Mouse (Mus musculus) heart, embryonic 12.5 days (tissue): ENCODE data around the gene Rad9a. TPM values are rescaled to one million over a fixed set of nuclear protein-coding genes. Genes with fewer than 3 reads are reported as not detected.
"Not testable (repeated sequence)": the region's sequence is repeated elsewhere in the genome, so short reads cannot be mapped to it uniquely, and the experiment has no call there.

Source experiments
- ATAC-seq: fragments of 200-750 bp; cut with Nextera tagmentation; 2 replicates; pipeline ENCODE4 v1.8.0; 2017; ENCODE audit warnings: moderate TSS enrichment, moderate library complexity; ENCODE audit not compliant: insufficient number of reproducible peaks, low FRiP score
- H3K27ac ChIP-seq: fragments of 300-500 bp; sonication (generic); 2 replicates; pipeline ENCODE4 v1.5.1; 2016; ENCODE audit warnings: mild to moderate bottlenecking, moderate library complexity; ENCODE audit not compliant: poor library complexity, severe bottlenecking
- H3K27me3 ChIP-seq: fragments of 300-500 bp; sonication (generic); replicated peaks from 2 replicates; pipeline ENCODE4 v1.6.1; 2016; ENCODE audit warnings: mild to moderate bottlenecking, moderate library complexity
- H3K36me3 ChIP-seq: fragments of 300-500 bp; sonication (generic); 2 replicates; pipeline ENCODE4 v1.6.1; 2016; ENCODE audit warnings: mild to moderate bottlenecking, moderate library complexity
- H3K4me1 ChIP-seq: fragments of 300-500 bp; sonication (generic); replicated peaks from 2 replicates; pipeline ENCODE4 v1.6.1; 2016; ENCODE audit warnings: mild to moderate bottlenecking
- H3K4me2 ChIP-seq: fragments of 300-500 bp; sonication (generic); 2 replicates; pipeline ENCODE4 v1.6.1; 2016; ENCODE audit warnings: mild to moderate bottlenecking, moderate library complexity
- H3K4me3 ChIP-seq: fragments of 300-500 bp; sonication (generic); 2 replicates; pipeline ENCODE4 v1.5.1; 2016; ENCODE audit warnings: mild to moderate bottlenecking
- H3K9ac ChIP-seq: fragments of 300-500 bp; sonication (generic); 2 replicates; pipeline ENCODE4 v1.6.1; 2016; ENCODE audit warnings: mild to moderate bottlenecking, moderate library complexity
- H3K9me3 ChIP-seq: fragments of 300-500 bp; sonication (generic); replicated peaks from 2 replicates; pipeline ENCODE4 v1.6.1; 2016; ENCODE audit warnings: mild to moderate bottlenecking, moderate library complexity
- WGBS: fragments of 180-500 bp; shearing (Covaris S2); methylation state at CpG from one replicate; pipeline ENCODE4 v1.1.7; 2016; 5-methylcytosine and 5-hydroxymethylcytosine counted together
- polyA plus RNA-seq: library from polyadenylated mRNA; unstranded; fragments of >200 nt; fragmentation: Nextera tagmentation; extraction: Ambion mirVana; gene quantifications from 2 replicates; pipeline ENCODE4 v1.2.1, GENCODE M21; 2016

Gene Rad9a
- 22.6 and 23.1 TPM in 2 replicates for polyA plus RNA-seq

DNA sequence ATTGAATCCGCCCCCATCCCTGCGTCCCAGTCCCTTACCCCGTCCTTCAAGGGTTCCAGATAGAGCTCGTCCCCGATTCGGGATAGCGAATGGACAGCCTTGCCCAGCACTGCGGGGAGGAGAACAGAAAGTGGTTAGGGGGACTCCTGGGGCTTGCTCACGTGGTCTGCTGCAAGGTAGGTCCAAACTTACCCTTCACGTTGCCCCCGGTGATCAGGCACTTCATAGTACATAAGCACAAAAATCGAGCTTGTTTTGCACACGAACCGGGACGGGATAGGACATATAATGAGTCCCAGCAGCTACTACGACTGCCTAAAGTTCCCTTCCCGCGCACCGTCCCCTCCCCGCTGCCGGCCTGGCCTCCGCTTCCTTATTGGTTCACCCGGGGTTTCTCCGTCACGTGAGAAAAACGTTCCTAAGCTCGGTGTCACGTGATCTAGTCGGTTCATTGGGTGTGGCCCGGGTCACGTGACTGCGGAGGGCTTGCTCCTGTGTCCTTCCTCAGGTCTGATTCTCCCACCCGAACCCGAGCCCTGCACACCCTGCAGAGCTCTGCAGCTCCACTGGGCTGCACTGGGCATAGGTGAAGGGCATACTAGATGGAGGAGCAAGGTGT lies at the start of gene Rad9a:
TSS of gene Rad9a (minus strand) at position 372 of the 619 bp plus-strand sequence.
- under 1% methylated on average over 34 of the region's 34 CpGs for WGBS

DNA sequence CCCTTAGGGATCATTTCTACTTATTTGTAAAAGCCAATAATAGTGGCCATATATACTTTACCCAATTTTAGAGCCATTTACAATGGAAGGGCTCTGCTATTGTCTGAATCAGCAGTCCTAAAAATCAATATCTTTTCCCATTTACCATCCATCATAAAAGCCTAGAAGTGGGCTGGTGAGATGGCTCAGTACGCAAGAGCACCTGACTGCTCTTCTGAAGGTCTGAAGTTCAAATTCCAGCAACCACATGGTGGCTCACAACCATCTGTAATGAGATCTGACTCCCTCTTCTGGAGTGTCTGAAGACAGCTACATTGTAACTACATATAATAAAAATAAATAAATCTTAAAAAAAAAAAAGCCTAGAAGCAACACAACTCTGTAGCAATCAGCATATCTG lies 47.2 kb upstream of the Rad9a start:
- H3K4me3 ChIP-seq, H3K9ac ChIP-seq, H3K27ac ChIP-seq, H3K9me3 ChIP-seq, H3K4me2 ChIP-seq, ATAC-seq, H3K27me3 ChIP-seq, H3K4me1 ChIP-seq, H3K36me3 ChIP-seq: not testable (repeated sequence)
- 73% methylated on average over 1 of the region's 1 CpGs for WGBS

More for the DNA sequence above, at the start of gene Rad9a:
- peak; percentile 86 for ATAC-seq
- no peaks in the 10 kb centered on the region for H3K9me3 ChIP-seq
- peaks cover 12% of the 10 kb centered on the region for H3K27me3 ChIP-seq
- peak within 1 kb of the TSS; percentile 60 for H3K27ac ChIP-seq
- H3K9ac ChIP-seq: peak within 1 kb of the TSS; percentile 94
- H3K4me2 ChIP-seq: peak within 1 kb of the TSS; percentile 81
- H3K36me3 ChIP-seq: peaks cover 39% of the 10 kb centered on the region
- peak within 1 kb of the TSS; percentile 83 for H3K4me3 ChIP-seq
- H3K4me1 ChIP-seq: peaks cover 35% of the 10 kb centered on the region

DNA sequence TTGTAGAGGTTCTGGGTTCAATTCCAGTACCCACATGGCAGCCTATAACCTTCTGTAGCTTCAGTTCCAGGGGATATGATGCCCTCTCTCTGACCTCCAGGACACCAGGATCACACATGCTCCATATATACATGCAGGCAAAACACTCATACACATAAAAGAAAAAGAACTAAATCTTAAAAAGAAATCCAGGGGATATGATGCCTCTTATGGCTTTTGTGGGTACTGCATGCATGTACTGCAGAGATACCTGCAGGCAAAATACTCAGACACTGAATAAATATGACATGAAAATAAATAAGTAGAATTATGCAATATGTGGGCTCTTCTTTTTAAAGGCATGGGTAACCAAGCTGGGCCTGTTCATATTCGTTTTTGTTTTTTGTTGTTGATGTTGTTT lies 45.5 kb upstream of the Rad9a start:
- Histone ChIP-seq H3K4me2 (no peak overlapping the region), H3K4me1 (no peaks in the 10 kb centered on the region), H3K4me3 (no peak overlapping the region), H3K27me3 (peaks cover 3% of the 10 kb centered on the region; the same call in 1 of the 2 replicates), H3K9me3 (0 out of 2 replicates have a peak, but pooled peaks cover 3% of the 10 kb centered on the region), H3K27ac (no peak overlapping the region), H3K36me3 (no peaks in the 10 kb centered on the region), H3K9ac (no peak overlapping the region)
- ATAC-seq: no peak
- WGBS: 43% methylated on average over 1 of the region's 1 CpGs

DNA sequence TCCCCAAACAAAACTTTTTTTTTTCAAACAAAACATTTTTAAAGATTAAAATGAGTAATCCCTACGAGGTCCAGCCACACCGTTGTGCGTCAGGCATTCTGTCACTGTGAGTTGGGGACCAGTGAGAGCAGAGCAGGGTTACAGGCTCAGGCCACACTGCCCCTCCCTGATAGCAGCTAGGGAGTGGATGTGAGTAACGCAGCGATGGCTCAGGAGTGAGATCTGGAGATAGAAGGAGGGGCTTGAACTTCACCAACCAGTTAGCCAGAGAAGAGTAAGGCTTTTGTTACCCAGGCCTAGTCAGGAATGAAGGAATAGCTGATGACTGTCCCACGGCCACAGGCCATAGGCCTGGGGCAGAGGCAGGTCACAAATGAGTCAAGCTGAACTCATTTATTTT lies 43.3 kb upstream of the Rad9a start:
- Histone ChIP-seq H3K4me1 (no peaks in the 10 kb centered on the region), H3K9me3 (0 out of 2 replicates have a peak, but pooled peaks cover 3% of the 10 kb centered on the region), H3K4me3 (no peak overlapping the region), H3K4me2 (no peak overlapping the region), H3K9ac (no peak overlapping the region), H3K27ac (no peak overlapping the region), H3K27me3 (peaks cover 3% of the 10 kb centered on the region; the same call in 1 of the 2 replicates), H3K36me3 (no peaks in the 10 kb centered on the region)
- no peak for ATAC-seq
- WGBS: 77% methylated on average over 6 of the region's 6 CpGs

DNA sequence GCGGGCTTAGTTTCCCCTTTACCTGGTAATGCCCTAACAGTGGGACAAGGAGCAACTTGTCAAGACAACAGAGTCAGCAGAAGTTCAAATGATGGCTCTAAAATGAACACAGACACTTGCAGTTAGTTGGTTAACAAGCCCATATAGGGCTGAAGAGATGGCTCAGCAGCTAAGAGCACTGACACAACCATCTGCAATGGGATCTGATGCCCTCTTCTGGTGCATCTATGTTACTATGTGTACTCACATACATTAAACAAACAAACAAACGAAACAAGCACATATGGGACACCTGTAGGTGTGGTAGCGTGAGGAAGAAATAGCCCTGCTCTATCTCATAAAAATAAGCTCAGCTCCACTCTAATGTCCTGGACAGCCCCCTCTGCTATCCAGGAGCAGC lies 41.0 kb upstream of the Rad9a start:
- Histone ChIP-seq H3K9me3 (0 out of 2 replicates have a peak, but pooled peaks cover 3% of the 10 kb centered on the region), H3K4me3 (no peak overlapping the region), H3K9ac (no peak overlapping the region), H3K36me3 (no peaks in the 10 kb centered on the region), H3K4me2 (no peak overlapping the region), H3K27ac (no peak overlapping the region), H3K27me3 (no peaks in the 10 kb centered on the region; the same call in 1 of the 2 replicates), H3K4me1 (no peaks in the 10 kb centered on the region)
- no peak for ATAC-seq
- 66% methylated on average over 3 of the region's 3 CpGs for WGBS

DNA sequence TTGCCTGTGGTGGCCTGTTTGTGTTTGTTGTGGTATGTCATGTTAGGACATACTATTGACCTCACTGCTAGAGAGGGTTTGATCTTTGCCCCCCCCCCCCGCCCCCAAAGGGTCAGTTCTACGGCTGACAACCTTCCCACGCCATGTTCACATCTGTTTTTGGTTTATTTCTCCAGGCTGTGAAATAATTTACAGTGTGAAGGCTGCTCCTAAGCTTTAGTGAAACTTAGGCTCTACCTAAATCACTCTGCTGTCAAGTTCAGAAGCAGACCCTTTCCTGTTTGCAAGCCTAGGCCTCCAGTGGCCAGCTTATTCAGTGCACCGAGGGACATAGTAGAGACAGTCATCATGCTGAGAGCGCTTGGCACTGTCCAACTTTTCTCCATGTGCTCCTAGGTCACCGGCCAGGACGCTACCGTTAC lies 38.8 kb upstream of the Rad9a start:
- H3K27ac ChIP-seq: no peak overlapping the region
- no peak overlapping the region for H3K4me3 ChIP-seq
- H3K27me3 ChIP-seq: no peaks in the 10 kb centered on the region; the same call in 1 of the 2 replicates
- 0 out of 2 replicates have a peak, but pooled peaks cover 3% of the 10 kb centered on the region for H3K9me3 ChIP-seq
- ATAC-seq: no peak
- no peak overlapping the region for H3K4me2 ChIP-seq
- 70% methylated on average over 8 of the region's 8 CpGs for WGBS
- H3K36me3 ChIP-seq: no peaks in the 10 kb centered on the region
- H3K9ac ChIP-seq: no peak overlapping the region
- no peaks in the 10 kb centered on the region for H3K4me1 ChIP-seq

DNA sequence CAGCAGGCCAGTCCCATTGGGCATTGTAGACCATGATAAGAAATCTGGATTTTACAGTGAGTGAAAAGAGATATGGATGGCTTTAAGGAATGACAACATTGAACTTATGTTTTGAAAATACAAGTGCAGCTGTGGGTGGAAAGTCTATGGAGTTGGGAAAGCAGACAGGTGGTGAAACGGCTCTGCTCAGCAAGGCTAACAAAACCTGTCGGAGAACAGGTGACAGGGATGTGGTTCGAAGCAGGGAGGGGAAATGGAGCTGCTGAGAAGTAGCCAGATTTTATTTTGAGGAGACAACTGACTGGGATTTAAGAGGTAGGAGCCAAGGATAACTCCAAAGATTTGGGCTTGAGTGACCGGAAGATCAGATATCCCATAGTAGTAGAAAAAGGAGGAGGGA lies 33.1 kb upstream of the Rad9a start:
- WGBS: 69% methylated on average over 4 of the region's 4 CpGs

DNA sequence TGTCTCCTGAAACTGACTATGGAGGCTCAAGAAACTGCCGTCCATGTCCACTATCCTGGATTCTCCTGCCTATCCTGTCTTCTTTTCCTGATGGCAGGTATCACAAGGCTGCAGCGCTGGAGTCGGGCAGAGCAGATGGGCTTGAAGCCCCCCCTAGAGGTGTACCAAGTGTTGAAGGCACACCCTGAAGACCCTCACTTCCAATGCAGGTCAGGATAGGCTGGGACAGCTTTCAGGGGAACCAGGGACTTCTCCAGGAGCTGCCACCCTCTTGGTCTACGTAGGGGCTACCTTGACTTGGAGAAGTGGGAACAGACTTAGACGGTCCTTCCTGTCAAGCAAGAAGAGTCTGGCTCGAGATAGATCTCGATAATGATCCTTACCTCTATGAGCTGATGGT lies 31.2 kb upstream of the Rad9a start:
- Histone ChIP-seq H3K27me3 (peaks cover 35% of the 10 kb centered on the region), H3K9me3 (no peaks in the 10 kb centered on the region), H3K36me3 (no peaks in the 10 kb centered on the region), H3K27ac (no peak overlapping the region), H3K4me2 (peak overlapping the region; percentile 82), H3K4me3 (no peak overlapping the region), H3K9ac (peak overlapping the region; percentile 80), H3K4me1 (peaks cover 20% of the 10 kb centered on the region)
- WGBS: 78% methylated on average over 7 of the region's 7 CpGs
- no peak for ATAC-seq

More for the DNA sequence above, 33.1 kb upstream of the Rad9a start:
- Histone ChIP-seq H3K9ac (no peak overlapping the region), H3K27ac (no peak overlapping the region), H3K9me3 (no peaks in the 10 kb centered on the region), H3K4me2 (no peak overlapping the region), H3K36me3 (no peaks in the 10 kb centered on the region), H3K4me3 (no peak overlapping the region), H3K27me3 (peaks cover 18% of the 10 kb centered on the region), H3K4me1 (peaks cover 19% of the 10 kb centered on the region)
- ATAC-seq: no peak

DNA sequence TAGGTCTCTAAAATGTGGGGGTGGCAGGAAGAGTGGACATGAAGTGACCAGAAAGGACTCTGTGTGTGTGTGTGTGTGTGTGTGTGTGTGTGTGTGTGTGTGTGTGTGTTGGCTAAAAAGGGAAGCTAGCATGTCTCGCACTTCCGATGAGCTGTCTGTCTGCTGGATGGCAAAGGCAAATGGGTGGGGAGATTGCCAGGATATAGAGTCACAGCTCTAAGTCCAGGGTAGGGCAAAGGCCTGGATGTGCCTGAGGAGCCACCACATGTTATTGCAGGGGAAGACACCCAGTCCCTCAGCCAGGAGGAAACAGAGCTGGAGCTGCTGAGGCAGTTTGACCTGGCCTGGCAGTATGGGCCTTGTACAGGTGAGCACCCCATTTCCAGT lies 30.7 kb upstream of the Rad9a start:
- WGBS: 16% methylated on average over 2 of the region's 2 CpGs

DNA sequence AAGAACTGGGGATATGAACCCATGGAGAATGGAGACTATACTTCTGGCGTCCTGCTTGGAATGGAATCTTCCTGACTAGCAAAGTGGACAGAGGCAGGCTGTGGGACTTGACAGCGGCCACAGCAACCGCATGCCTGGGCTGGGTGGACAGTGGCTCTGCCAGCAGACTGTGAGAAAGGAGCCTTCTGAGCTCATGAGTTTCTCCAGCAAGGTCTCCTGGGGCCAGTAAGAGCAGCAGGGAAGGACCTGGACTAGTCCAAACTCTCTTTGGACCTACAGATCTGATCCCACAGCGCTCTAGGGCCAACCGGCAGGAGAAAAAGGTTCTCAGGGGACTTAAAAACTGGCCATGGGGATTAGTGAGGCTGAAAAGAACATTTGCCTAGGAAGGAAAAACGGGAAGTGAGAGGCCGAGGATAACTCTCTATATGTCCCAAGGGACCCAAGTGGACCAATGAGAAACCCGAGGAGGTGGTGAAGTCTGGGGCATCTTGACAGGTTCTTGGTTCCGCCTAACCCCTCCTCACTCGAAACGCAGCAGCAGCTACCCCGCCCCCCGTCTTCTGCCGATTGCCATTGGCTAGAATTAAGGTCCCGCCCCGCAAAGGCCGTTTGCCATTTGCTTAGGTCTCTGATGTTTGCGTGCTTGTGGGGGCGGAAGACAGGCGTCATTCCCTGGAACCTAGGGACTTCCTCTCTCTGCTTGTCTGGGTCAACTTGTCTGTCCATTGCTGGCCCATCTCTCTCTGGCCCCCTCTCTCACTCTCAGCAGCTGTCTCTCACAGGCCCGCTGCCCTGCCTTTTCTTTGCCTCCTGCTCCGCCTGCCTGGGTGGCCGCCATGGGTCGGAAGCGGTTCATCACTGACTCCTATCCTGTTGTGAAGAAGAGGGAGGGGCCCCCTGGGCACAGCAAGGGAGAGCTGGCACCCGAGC lies 30.1 kb upstream of the Rad9a start, which contains the start of gene Pold4:
TSS of gene Pold4 (plus strand) at position 647 of the 933 bp plus-strand sequence.
- H3K9ac ChIP-seq: peak within 1 kb of the TSS; percentile 80
- H3K4me2 ChIP-seq: peak within 1 kb of the TSS; percentile 82
- peak within 1 kb of the TSS; percentile 87 for H3K27ac ChIP-seq
- peaks cover 45% of the 10 kb centered on the region for H3K27me3 ChIP-seq
- ATAC-seq: peak; percentile 91
- peaks cover 20% of the 10 kb centered on the region for H3K4me1 ChIP-seq
- 9% methylated on average over 26 of the region's 26 CpGs for whole genome bisulfite sequencing
- no peaks in the 10 kb centered on the region for H3K36me3 ChIP-seq
- H3K4me3 ChIP-seq: peak within 1 kb of the TSS; percentile 73
- H3K9me3 ChIP-seq: no peaks in the 10 kb centered on the region

More for the DNA sequence above, 30.7 kb upstream of the Rad9a start:
- Histone ChIP-seq H3K27ac (peak overlapping the region; percentile 87), H3K27me3 (peaks cover 40% of the 10 kb centered on the region), H3K4me2 (peak overlapping the region; percentile 82), H3K9ac (peak overlapping the region; percentile 80), H3K36me3 (no peaks in the 10 kb centered on the region), H3K9me3 (no peaks in the 10 kb centered on the region), H3K4me1 (peaks cover 20% of the 10 kb centered on the region), H3K4me3 (peak overlapping the region; percentile 73)
- ATAC-seq: 0 out of 2 replicates have a peak, but pooled peaks have one; percentile 1

DNA sequence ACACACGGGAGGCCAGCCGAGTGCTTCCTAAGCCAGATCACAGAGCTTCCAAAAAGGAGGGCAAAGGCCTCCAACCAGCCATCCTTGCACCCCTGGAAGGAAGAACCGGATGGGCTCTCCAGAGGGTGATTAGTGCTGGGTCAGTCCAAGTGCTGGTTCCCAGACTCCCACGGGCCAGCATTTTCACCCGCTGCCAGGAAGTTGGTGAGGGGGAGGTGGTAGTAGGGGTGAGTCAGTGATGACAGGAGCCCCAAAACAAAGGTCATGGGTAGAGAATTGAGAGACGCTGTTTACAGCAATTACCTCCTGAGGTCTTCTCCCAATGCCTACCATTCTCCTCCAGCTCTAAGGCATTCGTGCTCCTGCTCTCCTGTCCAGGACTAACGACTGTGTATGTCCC lies 29.0 kb upstream of the Rad9a start:
- Histone ChIP-seq H3K9me3 (no peaks in the 10 kb centered on the region), H3K4me2 (no peak overlapping the region), H3K4me3 (no peak overlapping the region), H3K9ac (no peak overlapping the region), H3K4me1 (peaks cover 20% of the 10 kb centered on the region), H3K27ac (no peak overlapping the region), H3K36me3 (no peaks in the 10 kb centered on the region), H3K27me3 (peaks cover 45% of the 10 kb centered on the region)
- WGBS: 57% methylated on average over 8 of the region's 8 CpGs
- no peak for ATAC-seq
